Mouse (Mus musculus) heart, postnatal 0 days (tissue): Measurements from ENCODE around the gene Tfip11. TPM values are rescaled to one million over a fixed set of nuclear protein-coding genes. Genes with fewer than 3 reads are reported as not detected.
A peak's percentile ranks its signal among the peaks of the same experiment; 100 is the strongest.

Experiments used
- ATAC-seq: fragments of 200-750 bp; cut with Nextera tagmentation; 2 replicates; pipeline ENCODE4 v1.8.0; 2017; ENCODE audit warnings: low read depth, moderate number of reproducible peaks, moderate library complexity; ENCODE audit not compliant: insufficient read depth
- DNase-seq: peaks from one replicate; pipeline ENCODE4 v3.0.0-alpha.2; 2016; ENCODE audit warnings: low spot score
- H3K27ac ChIP-seq: fragments of 300-500 bp; sonication (generic); 2 replicates; pipeline ENCODE4 v1.5.1; 2014; ENCODE audit warnings: low read depth, mild to moderate bottlenecking
- H3K27me3 ChIP-seq: fragments of 300-500 bp; sonication (generic); 2 replicates; pipeline ENCODE4 v1.6.1; 2014; ENCODE audit warnings: low read length, mixed read lengths; ENCODE audit not compliant: control insufficient read depth, insufficient read depth
- H3K36me3 ChIP-seq: fragments of 300-500 bp; sonication (generic); replicated peaks from 2 replicates; pipeline ENCODE4 v1.6.1; 2014; ENCODE audit warnings: low read length, mixed read lengths; ENCODE audit not compliant: control insufficient read depth, insufficient read depth
- H3K4me1 ChIP-seq: fragments of 300-500 bp; sonication (generic); 2 replicates; pipeline ENCODE4 v1.6.1; 2014; ENCODE audit warnings: antibody characterized with exemption; ENCODE audit not compliant: control insufficient read depth, insufficient read depth
- H3K4me2 ChIP-seq: fragments of 300-500 bp; sonication (generic); 2 replicates; pipeline ENCODE4 v1.6.1; 2014; ENCODE audit warnings: low read depth, mild to moderate bottlenecking, low read length, moderate library complexity
- H3K4me3 ChIP-seq: fragments of 300-500 bp; sonication (generic); 2 replicates; pipeline ENCODE4 v1.5.1; 2014; ENCODE audit warnings: low read depth, low read length
- H3K9ac ChIP-seq: fragments of 300-500 bp; sonication (generic); replicated peaks from 2 replicates; pipeline ENCODE4 v1.6.1; 2014; ENCODE audit warnings: low read depth, low read length, mixed read lengths
- H3K9me3 ChIP-seq: fragments of 300-500 bp; sonication (generic); replicated peaks from 2 replicates; pipeline ENCODE4 v1.6.1; 2016; ENCODE audit warnings: low read length; ENCODE audit not compliant: control insufficient read depth
- CTCF ChIP-seq: IDR thresholded peaks from 2 replicates; pipeline ENCODE4 v1.5.1; 2016; ENCODE audit warnings: antibody characterized with exemption, control low read depth, low read depth
- EP300 ChIP-seq: IDR thresholded peaks from 2 replicates; pipeline ENCODE4 v1.6.1; 2016; ENCODE audit warnings: antibody characterized with exemption, low read depth
- WGBS: fragments of 180-500 bp; shearing (Covaris S2); extraction: QIAGEN DNeasy Blood & Tissue Kit; methylation state at CpG from one replicate; pipeline ENCODE4 v1.1.7; 2014; 5-methylcytosine and 5-hydroxymethylcytosine counted together
- polyA plus RNA-seq: library from polyadenylated mRNA; unstranded; fragments of >200 nt; fragmentation: Nextera tagmentation; extraction: Ambion mirVana; gene quantifications from 2 replicates; pipeline ENCODE4 v1.2.1, GENCODE M21; 2015
- total RNA-seq: library from RNA; depleted of rRNA; stranded (reverse); fragments of >200 nt; gene quantifications from 2 replicates; pipeline ENCODE4 v1.2.3, GENCODE M21; 2014; ENCODE audit warnings: low replicate concordance

The Tfip11 gene
- total and polyA plus RNA-seq, 2 experiments from 2014 or later = 6.5 to 11.7 TPM

- DNase-seq = no peak
- Histone ChIP-seq H3K27me3 (no peaks in the 10 kb centered on the region), H3K4me3 (no peak overlapping the region), H3K36me3 (no peaks in the 10 kb centered on the region), H3K4me2 (no peak overlapping the region), H3K27ac (peak overlapping the region; percentile 51), H3K4me1 (peaks cover 56% of the 10 kb centered on the region), H3K9me3 (no peaks in the 10 kb centered on the region), H3K9ac (no peak overlapping the region)
- WGBS = 63% methylated on average over 14 of the region's 15 CpGs
- no peak for ATAC-seq
- TF ChIP-seq EP300 (no peak), CTCF (no peak)
Measured at GRCm38 (mm10) chr5:112280863-112281660, 45.1 kb upstream of the Tfip11 start.

DNA sequence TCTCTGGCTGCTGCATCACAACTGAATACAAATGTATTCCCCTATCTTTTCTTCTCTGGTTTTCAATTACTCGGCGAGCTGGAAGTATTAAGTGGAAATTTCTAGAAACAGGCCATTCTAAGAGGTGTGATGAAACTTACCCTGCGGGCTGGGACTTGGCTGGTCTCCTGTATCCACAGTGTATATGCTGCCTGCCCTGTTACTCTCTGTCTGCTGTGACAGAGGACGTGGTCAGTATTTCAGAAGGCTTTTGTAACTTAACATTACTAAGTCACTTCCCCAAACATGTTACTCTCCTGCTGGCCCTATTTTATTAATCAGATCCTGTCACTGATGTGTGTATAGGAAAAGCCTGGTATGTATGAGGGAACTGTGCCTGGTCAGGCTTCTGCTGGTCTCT, 44.5 kb upstream of the Tfip11 start:
- ATAC-seq (no peak), DNase-seq (no peak)
- Histone ChIP-seq H3K27ac (peak overlapping the region; percentile 78), H3K27me3 (no peaks in the 10 kb centered on the region), H3K4me3 (no peak overlapping the region), H3K9me3 (no peaks in the 10 kb centered on the region), H3K9ac (no peak overlapping the region), H3K4me1 (peaks cover 58% of the 10 kb centered on the region), H3K4me2 (no peak overlapping the region), H3K36me3 (no peaks in the 10 kb centered on the region)
- 70% methylated on average over 4 of the region's 4 CpGs for WGBS
- TF ChIP-seq CTCF (no peak), EP300 (no peak)

DNA sequence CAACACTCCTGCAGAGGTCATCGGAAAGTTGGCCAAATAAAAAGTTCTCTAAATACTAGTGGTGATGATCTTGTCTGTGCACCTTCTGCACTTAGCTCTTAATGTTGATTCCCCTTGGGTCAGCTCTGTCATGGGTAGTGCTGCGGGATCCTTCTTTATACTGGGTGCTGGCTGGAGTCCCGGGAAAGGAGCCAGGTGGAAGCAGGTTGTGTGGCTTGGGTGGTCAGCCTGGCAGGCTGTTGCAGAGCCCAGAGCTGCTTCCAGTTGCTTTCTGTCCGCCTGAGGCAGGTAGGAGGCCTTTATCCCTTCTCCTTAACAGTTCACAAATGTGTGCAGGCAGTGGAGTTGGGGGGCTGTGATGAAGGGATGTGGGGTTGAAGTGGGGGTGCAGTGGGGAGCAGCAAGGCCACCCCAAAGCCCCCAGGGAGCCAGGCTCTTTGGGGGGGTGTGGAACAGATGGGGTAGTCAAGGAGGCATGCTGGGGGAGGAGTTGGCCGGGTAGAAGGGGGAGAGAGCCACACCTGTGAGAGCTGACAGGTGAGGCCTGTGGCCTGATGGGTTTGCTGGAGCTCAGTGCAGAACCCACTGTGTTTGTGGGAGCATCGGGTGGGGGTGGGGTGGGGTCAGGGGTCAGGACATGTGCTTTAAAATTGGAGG, 43.9 kb upstream of the Tfip11 start:
- TF ChIP-seq CTCF = no peak
- TF ChIP-seq EP300 = no peak
- no peak for DNase-seq
- Histone ChIP-seq H3K36me3 (no peaks in the 10 kb centered on the region), H3K4me3 (no peak overlapping the region), H3K27me3 (no peaks in the 10 kb centered on the region), H3K9ac (no peak overlapping the region), H3K4me2 (0 out of 2 replicates have a peak overlapping the region, but pooled peaks have one; percentile 12), H3K9me3 (no peaks in the 10 kb centered on the region), H3K27ac (peak overlapping the region; percentile 78), H3K4me1 (peaks cover 64% of the 10 kb centered on the region)
- 56% methylated on average over 6 of the region's 6 CpGs for WGBS
- no peak for ATAC-seq

DNA sequence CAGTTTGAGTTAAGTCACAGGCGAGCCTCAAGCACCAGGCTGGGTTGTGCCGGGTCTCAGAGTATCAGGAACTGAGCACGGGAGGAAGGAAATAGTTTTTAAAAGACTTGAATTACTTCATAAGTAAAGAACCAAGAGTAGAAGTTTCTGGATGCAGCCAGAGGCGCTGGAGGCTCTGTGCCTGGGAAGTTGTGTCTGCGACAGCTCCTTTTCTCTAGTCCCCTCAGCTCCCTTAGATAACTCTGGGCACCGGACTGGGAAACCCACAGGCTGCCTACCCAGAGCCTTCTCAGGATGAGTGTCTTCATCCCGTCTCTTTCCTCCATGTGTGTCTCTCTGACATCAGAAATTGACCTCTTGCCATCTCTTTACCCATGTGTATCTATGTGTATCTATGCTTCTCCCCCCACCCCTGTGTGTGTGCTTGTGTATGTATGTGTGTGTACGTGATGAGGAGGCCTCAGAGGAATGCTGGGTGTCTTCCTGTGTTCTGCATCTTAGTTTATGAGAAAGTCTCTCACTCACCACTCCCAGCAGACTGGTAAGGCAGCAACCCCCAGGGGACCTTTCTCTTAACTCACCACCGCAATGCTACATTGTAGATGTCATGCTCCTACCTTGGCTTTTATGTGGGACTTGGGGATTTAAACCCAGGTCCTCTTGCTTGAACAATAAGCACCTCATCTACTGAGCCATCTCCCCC, 43.2 kb upstream of the Tfip11 start:
- 52% methylated on average over 9 of the region's 9 CpGs for WGBS
- Histone ChIP-seq H3K27ac (peak overlapping the region; percentile 78), H3K4me1 (peaks cover 62% of the 10 kb centered on the region), H3K4me2 (peak overlapping the region; percentile 12; the same call in 1 of the 2 replicates), H3K36me3 (no peaks in the 10 kb centered on the region), H3K9me3 (no peaks in the 10 kb centered on the region), H3K27me3 (no peaks in the 10 kb centered on the region), H3K9ac (no peak overlapping the region), H3K4me3 (no peak overlapping the region)
- DNase-seq (no peak), ATAC-seq (no peak)
- TF ChIP-seq CTCF (no peak), EP300 (no peak)

DNA sequence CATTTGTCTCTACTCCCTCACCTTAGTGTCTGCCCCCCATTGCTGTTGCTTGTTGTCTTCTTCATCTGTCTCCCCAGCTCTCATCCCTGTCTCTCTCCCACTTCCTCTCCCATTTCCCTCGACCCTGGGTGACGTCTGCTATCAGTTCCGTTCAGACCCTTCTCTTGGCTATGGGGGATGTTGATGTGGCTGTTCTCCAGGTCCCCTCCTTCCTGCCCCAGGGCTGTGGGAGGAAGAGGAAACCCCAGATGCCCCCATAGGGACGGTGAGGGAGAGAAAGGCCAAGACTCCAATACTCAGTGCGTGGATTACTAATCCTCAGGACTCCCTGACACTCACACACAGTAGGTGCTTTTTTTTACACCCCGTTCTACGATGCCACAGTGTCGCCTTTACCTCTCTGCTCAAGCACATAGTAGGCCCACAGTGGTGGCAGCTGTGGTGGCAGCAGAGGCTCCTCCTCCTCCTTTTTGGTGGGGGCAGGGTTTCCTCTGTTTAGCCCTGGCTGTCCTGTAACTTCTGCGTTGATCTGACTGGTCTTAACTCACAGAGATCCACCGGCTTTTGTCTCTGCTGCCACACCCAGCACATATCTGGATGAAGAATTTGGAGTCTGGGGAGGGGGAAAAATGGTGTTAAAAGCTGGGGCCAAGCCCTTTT, 42.5 kb upstream of the Tfip11 start:
- Histone ChIP-seq H3K9me3 (no peaks in the 10 kb centered on the region), H3K27me3 (no peaks in the 10 kb centered on the region), H3K4me2 (peak overlapping the region; percentile 12; the same call in 1 of the 2 replicates), H3K9ac (no peak overlapping the region), H3K36me3 (no peaks in the 10 kb centered on the region), H3K27ac (peak overlapping the region; percentile 78), H3K4me1 (peaks cover 68% of the 10 kb centered on the region), H3K4me3 (no peak overlapping the region)
- peak; percentile 49 for ATAC-seq
- WGBS = 56% methylated on average over 10 of the region's 10 CpGs
- DNase-seq = peak; percentile 32
- peak; percentile 47; the same call in 1 of the 2 replicates for TF ChIP-seq EP300
- TF ChIP-seq CTCF = no peak
